Mouse (Mus musculus) 416B (cell line): Measurements from ENCODE around the gene Cep135.

ENCODE experiments used
- DNase-seq: peaks from one replicate; pipeline ENCODE4 v3.0.0; 2011; ENCODE audit warnings: low read depth

Cep135 gene

DNA sequence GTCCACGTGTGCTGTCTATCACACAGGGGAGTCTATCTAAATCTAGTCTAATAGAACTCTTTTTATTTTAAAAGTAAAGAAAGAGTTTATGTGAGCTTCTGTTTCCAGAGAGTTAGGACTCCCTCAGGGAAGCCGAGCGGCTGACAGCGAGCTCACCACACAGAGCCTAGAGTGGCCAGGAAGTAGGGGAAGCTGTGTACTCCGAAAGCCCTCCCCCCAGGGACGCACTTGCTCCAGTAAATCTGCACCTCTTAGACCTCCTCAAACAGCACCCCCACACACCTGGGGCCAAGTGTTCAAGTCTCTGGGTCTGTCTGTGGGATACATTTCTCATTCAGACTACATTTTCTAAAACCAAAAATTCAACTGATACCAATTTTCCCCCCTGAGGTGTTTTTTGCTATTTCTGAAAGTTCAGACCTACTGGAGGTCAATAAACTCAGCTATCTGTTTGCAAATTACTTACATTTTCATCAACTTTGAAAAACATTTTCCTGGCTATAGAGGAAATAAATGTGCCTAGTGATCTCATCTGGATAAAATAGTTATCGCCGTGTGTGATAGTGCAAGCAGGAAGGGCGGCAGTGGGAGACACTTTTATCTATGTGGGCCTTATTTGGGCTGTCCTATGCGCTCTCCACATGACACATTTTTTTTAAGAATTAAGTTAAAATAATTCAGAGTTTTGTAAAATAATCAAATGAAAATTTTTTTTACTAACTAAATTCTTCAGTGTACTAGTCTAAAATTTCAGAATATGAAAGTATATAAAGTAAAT is 56.8 kb downstream of the Cep135 start:
- no peak for DNase-seq

DNA sequence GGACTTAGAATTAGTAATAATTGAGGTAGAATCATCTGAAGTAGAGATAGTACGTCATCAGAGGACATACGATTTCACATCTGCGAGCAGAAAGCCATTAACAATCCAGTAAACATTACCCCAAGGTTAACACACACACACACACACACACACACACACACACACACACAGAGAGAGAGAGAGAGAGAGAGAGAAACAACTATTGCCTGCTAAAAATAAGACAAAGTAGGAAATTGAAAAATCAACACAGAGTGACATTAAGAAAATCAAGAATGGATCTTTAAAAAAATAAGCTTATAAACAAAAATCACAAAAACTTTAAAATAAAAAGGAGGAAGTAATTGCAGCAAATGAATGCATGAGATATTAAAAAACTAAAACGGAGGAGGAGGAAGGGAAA is 61.4 kb downstream of the Cep135 start:
- DNase-seq, result no peak

DNA sequence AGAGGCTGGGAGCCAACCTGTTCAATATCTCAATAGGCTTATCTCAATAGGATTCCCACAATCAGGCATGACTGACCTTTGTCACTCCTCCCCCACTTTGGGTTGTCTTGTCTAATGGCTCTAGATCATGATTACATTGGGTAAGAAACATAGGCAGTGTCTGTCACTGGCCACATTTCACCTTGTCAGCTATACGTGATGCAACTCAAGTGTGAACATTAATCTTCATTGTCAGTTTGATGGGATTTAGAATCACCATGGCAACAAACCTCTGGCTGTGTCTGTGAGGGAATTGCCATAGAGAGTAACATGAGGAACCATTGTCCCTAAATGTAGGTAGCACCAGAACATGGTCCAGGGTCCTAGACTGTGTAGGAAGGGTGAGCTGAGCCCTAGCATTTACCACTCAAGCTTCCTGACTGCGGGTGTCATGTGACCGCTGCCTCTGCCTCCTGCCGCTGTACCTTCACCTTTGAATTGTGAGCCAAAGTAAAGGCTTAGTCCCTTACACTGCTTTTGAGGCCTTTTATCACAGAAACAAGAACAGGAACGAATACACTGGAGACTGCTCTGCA is 62.7 kb downstream of the Cep135 start:
- no peak for DNase-seq

DNA sequence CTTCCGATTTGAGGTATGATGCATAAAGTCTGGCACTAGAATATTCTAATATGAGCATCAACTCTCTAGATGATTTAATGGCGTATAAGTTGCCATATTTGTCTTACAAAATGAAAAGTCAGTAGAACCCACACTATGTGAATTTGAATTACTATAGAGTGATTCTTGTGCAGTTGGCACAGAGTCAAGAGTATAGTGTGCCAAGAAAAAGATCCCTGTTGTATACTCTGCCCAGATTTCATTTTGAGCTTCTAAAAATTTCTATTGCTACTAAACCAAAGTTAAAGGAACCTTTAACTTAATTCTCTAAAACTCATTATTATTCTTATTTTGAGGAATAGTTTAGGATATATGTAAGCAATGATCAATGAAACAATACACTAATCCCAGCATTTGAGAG is 67.7 kb downstream of the Cep135 start, which contains the start of gene C530008M17Rik:
Gene C530008M17Rik, plus strand, starts transcription at position 301 of the 400 bp plus-strand sequence.
- DNase-seq, result no peak

- DNase-seq, result no peak
Observed at GRCm38 (mm10) chr5:76657245-76658083, 69.0 kb downstream of the Cep135 start.

DNA sequence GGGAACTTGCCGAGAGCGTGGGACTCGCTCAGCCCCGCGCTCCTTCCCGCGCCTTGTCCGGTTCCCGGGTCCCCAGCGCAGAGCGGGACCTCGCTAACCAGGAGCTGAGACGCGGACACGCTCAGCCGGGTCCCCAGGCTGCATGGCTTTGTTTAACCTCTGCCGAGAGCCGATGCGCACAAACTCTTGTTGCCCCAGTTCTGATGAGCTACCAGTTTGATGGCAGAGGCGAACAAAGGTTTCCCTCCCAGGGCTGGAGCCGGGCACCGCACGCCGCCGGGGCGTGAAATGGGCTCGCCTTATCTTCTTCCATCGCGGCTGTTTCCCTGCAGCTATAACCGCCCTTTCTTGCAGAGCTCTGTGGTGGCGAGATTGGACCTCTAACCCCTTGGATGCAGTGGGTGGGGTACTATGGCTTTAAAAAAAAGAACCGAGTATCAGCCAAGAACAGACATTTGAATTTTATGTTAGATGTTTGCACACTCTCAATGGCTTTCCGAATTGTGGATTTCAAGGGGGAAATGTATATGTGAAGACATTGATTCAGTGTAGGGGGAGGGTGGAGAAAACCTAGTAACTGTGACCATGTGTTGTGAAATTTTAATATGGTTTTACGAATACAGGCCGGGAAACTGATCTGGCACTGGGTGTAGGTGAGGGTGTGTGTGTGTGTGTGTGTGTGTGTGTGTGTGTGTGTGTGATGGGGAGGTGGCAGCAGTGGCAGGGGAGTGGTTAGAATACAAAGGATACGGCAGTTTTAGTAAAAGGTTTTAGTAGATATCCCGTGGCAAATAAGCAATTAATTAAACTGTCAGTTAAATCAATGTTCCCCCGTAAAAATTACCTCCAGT is 69.8 kb downstream of the Cep135 start:
- no peak for DNase-seq

- no peak for DNase-seq
Observed at GRCm38 (mm10) chr5:76659958-76660635, 71.6 kb downstream of the Cep135 start.

DNA sequence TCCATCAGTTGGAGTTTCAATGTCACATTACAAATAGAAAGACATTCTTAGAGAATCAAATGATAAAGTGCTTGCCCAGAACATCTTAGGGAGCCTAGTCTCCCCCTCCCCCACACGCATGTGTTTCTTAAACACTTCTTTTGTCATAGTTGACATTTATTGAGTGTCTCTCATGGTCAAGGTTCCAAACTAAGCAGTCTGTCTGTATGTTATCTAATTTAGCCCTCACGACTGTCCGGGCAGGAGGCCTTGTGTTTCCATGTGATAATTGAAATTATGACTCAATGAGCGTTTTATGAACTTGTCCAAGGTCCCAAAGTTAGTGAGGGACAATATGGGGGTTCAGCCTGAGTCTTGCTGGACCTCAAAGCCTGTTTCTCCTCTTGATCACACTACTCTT is 72.8 kb downstream of the Cep135 start:
- DNase-seq, result no peak

GRCm38 (mm10) chr5:76664936-76665335 is 76.4 kb downstream of the Cep135 start:
- no peak for DNase-seq

DNA sequence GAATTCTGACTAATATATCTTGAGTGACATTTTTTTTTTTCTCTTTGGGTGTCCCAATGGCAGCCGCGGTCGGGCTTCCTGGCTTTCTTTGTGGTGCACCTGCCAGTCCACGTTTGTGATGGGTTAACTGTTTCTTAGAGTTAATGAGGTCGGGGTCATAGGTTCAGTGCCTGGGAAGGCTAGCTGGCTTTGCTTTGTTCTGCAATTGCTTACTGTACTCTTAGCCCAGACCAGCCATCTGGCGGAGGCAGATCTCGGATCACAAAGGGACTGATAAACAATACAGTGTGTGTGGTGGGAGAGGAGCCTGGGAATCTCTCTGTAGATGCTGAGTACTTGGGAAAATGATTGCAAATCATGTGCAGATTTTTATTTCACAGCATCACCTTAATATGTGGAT is 76.9 kb downstream of the Cep135 start:
- DNase-seq, result no peak

DNA sequence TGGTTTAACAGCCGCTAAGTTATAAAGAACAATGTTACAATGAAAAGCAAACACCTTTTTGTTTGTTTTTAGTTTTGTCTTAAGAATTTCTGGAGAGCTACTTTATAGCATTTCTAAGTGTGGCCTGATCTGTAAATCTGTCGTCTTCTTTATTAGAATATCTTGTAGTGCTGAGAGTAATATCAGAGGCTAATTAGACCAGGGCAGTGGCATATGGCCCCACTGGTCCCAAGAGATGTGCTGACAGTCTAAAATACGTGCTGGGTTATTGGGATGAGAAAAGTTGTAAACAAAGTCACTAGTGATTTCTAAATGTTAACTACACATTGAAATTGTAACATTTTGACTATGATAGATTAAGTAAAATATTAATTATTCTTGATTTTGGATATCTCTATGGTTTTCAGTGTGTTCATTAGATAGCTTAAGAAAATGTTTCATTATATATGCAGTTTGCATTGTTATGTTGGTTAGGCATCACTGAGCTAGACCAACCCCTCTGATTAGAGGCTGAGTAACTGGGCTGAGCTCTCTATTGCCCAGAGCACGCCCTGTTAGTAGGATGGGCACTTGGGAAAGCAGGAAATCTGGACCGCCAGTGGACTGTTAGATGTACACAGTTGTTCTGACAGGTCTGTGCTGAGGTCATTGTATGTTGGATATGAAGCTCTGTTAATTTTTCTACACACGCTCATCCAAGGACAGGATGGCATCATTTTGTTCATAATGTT is 77.7 kb downstream of the Cep135 start:
- no peak for DNase-seq

DNA sequence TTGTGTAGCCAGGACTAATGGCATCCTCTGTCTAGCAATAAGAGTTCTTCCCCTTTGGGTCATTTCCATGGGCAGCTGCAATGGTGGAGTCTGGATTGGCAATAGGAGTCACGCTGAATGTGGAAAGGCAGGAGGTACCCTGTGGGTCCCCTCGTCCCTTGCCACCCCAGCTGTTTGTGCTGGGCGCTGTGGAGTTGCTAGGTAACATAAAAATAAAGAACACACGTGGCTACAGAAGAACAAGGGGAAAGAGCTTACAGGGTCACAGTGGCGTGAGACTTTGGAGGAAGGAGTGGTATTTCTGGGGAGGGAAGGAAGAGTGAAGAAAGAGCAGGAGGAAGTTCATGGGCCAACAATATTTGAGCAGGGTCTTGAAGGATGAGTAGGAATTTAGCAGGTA is 79.6 kb downstream of the Cep135 start:
- no peak for DNase-seq

DNA sequence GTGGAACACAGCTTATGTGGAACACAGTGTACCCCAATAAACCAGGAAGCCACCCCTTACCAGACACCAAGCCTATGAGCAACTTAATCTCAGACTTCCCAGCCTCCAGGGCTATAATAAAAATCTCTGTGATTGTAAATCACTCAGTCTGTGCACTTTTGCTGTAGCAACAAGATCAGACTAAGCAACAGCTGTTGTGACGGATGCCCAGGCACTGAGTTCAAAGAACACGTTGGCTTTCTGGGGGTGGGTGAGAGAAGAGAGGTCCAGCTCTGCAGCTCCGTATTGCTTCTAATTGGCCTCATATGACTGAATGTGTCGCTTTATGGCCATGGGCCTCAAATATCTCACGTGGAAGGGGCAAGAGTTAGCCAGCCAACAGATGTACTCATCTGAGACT is 80.0 kb downstream of the Cep135 start:
- no peak for DNase-seq

GRCm38 (mm10) chr5:76670183-76670582 is 81.7 kb downstream of the Cep135 start:
- no peak for DNase-seq

- DNase-seq, result no peak
Observed at GRCm38 (mm10) chr5:76674022-76674653, 85.6 kb downstream of the Cep135 start.

- DNase-seq, result peak; percentile 71
Observed at GRCm38 (mm10) chr5:76675369-76675768, 86.9 kb downstream of the Cep135 start.

GRCm38 (mm10) chr5:76680959-76681358 is 92.5 kb downstream of the Cep135 start:
- no peak for DNase-seq

DNA sequence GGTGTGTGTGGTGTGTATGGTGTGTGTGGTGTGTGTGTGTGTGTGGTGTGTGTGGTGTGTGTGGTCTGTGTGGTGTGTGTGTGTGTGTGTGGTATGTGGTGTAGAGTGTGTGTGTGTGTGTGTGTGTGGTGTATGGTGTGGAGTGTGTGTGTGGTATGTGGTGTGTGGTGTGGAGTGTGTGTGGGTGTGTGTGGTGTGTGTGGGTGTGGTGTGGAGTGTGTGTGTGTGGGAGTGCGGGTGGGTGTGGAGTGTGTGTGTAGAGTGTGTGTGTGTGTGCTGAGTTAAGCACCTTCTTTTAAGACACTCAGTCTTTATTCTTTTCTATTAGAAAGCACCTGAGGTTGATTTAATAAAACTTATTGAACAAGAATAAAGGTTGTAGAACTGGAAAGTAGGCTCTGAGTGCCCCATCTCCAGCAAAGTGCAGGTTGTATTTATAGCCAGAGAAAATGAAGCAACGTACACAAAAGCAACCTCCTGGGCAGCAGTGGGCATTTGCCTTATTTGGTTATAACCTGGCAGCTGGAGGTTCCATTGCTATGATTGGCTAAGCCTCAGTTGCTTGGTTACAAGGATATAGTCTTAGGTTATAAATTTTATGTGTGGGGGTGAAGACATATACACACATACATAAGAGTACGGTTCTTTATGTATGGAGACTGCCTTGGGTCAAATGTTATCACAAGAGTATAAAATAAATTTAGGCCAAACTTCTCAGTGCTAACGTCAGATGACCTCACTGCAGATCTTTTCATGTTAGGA is 93.6 kb downstream of the Cep135 start:
- no peak for DNase-seq

DNA sequence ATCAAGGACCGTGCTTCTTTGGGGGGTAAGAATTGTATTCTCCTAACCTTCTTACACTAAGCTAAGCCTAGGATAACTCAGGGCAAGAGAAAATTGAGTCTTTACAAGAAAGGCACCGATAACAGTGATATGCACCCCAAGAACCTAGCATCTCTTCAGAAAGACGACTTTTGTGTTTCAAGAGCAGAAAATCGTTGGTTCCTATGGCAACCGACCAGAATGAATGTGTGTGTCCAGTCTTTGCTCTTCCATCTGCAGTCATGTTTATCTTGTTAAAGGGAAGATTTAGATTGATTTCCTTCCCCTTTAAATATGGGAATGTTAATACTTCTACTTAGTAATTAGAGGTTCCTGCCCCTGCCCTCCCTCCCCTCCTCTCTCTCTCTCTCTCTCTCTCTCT is 95.0 kb downstream of the Cep135 start:
- no peak for DNase-seq
